Mouse (Mus musculus) liver, postnatal 0 days (tissue): Measurements from ENCODE around the gene Enpep.

Source experiments
- CTCF ChIP-seq: sonication (generic); IDR thresholded peaks from 2 replicates; pipeline ENCODE4 v1.5.1; 2016; ENCODE audit warnings: antibody characterized with exemption, low read depth
- EP300 ChIP-seq: IDR thresholded peaks from 2 replicates; pipeline ENCODE4 v1.6.1; 2016; ENCODE audit warnings: antibody characterized with exemption, low read depth, mild to moderate bottlenecking

DNA sequence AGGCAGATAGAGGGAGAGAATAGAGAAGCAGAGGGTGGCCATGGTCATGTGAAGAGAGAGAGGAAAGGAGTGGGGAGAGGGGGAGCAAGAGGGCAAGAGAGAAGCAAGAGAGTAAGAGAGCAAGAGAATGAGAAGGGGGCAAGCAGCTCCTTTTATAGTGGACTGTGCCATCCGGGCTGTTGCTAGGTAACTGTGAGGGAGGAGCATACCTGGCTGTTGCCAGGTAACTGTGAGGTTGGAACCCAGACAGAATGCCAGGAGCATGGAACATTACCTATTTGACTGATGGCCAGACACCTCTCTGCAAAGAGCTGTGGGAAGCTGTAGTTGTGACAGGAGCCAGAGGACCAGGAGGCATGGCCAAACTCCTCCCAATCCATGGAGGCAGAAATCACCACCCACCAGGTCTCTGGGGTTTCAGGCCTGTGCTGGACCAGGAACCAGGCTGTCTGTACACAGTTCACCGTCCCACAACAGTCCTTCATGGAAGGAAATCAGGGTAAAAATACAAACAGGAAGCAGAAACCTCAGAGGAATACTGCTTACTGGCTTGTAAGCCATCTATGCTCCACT is 32.4 kb upstream of the Enpep start:
- no peak for TF ChIP-seq CTCF
- no peak for TF ChIP-seq EP300
